Mouse (Mus musculus): ENCODE data around the gene Itih1.

Gene Itih1

GRCm38 (mm10) chr14:30903036-30903435 lies 40.1 kb downstream of the Itih1 start:
- DNase-seq = no peak

GRCm38 (mm10) chr14:30902628-30903027 lies 40.5 kb downstream of the Itih1 start:
- DNase-seq = no peak

DNA sequence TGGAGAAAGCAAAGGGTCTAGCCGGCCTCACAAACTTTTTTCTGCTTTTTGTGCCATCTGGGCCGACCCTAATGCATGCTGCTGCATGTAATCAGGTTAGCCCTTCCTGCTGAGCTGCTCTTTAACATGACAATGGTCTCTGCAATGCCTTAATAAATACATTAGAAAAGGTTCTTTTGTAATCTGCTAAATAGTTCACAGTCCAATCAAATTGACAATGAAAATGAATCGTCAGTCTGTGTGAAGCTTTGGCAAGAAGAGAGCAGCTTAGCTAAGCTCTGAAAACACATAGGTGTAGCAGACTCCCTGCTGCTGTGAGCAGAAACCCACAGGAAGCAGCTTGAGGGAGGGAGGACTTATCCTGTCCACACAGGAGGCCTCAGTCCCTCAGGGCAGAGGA lies 43.1 kb downstream of the Itih1 start:
- DNase-seq = no peak

DNA sequence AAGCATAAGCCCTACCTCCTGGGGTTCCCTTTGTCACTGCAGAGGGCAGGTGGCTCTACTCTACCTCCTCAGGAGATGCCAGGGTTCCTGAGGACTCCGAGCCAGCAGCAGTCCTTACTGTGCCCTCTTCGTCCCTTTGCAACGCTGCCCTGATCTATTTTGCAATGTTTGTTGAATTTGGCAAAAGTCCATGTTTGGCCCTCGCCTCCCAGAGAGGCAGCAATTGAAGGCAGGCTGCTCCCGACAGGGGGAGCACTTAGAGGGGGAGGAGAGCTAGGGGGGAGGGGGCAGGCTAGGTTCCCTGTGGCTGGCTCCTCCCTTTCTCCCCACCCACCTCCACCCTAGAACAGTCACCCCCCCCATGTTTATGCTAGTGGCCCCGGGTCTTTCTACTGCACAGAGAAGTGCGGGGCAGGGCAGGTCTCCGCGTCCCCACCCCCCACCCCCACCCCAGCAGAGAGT lies 54.8 kb downstream of the Itih1 start:
- DNase-seq = peak; percentile 91

DNA sequence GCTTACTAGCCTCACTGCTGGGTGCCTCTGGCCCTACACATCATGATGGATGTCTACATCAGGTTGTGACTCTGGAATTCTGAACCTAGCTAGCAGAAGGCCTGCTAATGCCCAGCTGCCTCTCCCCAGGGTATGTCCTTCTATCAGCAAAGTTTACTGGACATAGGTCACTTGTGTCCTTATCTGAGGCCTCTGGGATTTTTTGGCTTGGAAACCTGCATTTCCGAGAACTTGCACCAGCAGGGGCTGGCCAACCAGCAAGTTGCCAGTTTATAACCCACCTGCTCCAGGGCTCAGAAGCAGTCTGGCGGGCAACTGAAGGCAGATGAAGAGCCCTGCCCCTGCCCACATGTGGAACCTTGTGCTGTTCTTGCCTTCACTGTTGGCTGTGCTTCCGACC lies 56.9 kb downstream of the Itih1 start, which contains the start of gene Itih4:
TSS of gene Itih4 (plus strand) at position 273 of the 400 bp plus-strand sequence.
- DNase-seq = no peak

DNA sequence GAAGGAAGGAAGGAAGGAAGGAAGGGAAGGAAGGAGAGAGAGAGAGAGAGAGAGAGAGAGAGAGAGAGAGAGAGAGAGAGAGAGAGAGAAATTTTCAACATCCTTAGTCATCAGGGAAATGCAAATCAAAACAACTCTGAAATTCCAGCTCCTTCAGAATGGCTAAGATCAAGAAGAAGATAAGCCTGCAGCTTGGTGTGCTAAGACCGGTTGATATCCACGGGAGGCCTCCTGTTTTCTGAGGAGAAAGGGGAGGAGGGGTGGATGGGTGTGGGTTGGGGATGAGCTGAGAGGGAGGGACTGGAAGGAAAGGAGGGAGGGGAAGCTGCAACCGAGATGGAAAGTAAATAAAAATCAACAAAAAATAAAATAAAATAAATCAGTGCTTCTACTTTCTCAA lies 57.8 kb downstream of the Itih1 start:
- DNase-seq = no peak

DNA sequence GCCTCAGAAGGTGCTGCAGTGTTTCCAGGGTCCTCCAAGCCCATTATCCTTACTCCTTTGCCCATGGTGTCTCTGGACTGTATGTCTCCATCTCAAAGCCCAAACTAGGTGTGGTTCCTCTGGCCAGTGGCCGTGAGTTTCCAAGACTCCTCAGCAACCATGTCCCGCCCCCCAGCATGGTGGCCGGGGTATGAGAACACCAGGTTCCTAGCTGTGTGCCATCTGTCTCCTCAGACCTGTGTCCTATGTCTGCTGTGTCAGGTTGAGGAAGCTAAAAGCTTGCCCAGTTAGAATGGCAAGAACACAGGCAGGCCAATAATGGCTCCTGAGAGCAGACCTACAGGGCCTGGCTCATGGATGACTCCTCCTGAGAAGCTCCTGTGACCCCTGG lies 61.4 kb downstream of the Itih1 start:
- DNase-seq = no peak

DNA sequence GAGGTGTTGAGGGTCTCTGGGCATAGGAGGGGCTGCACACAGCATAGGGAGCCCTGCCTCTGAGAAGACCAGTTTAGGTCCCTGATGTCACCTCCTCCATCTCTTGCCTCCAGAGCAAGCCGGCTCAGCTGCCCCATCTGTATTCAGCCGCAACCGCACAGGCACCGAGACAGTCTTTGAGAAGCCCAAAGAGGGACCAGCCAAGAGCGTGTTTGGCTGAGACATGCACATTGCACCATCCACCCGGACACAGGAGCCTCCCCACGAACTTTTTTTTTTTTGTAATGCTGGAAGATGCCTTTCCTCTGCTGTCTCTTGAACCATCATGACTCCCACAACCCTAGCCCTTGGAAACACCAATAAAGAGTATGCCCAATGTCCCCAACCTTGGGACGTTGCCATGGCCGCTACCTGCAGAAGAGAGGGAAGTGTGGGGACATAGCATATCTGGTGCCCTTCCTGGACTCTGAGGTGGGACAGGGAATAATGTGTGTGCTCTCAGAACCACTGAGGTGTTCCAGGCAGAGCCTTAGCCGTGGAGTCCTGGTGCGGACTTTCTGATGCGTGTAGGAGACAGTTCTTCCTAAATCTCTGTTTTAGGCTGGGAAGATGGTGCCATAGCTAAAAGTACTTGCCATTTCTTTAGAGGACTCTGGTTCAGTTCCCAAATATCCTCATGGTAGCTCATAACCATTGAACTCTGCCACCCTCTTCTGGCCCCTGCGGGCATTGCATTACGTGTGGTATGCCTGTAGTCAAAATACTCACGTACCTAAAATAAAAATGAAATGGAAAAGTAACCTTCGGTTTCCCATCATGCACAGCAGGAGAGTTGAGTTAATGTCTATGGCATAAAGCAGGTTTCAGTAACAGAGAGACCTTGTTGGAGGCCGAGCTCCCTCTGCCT lies 62.0 kb downstream of the Itih1 start:
- DNase-seq = peak; percentile 88

DNA sequence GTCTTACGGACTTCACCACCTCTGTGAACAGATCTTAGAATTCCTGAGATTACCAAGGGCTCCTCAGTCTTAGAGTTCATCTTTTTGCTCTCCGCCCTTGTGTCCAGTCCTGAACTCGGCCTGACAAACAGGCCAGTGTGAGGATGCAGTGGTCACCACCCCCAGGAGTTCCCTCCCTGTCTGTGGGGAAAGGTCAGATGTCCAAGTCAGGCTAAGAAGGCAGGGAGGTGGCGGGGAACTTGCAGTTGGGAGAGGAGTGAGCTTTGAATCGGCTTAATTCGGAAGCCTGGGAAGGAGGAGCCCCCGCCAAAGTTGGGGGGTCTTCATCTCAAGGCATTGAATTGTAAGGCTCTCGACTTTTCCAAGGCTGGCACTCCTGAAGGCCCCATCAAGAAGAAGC lies 62.8 kb downstream of the Itih1 start:
- no peak for DNase-seq

- DNase-seq = no peak
Measured at GRCm38 (mm10) chr14:30879794-30880193, 63.3 kb downstream of the Itih1 start.

Measured in lung, postnatal 10 days (tissue).